Mouse (Mus musculus): ENCODE data around the gene Pla2g6.
A peak's percentile ranks its signal among the peaks of the same experiment; 100 is the strongest.

Pla2g6 gene

GRCm38 (mm10) chr15:79328058-79328938 lies at the start of gene Pla2g6:
Gene Pla2g6, minus strand, starts transcription at chr15:79328390.
- peak; percentile 97 for DNase-seq (ENCODE audit: low read depth, low spot score)

- DNase-seq (ENCODE audit: low read depth, low spot score), result no peak
Measured at GRCm38 (mm10) chr15:79377681-79378080, 49.5 kb upstream of the Pla2g6 start.

DNA sequence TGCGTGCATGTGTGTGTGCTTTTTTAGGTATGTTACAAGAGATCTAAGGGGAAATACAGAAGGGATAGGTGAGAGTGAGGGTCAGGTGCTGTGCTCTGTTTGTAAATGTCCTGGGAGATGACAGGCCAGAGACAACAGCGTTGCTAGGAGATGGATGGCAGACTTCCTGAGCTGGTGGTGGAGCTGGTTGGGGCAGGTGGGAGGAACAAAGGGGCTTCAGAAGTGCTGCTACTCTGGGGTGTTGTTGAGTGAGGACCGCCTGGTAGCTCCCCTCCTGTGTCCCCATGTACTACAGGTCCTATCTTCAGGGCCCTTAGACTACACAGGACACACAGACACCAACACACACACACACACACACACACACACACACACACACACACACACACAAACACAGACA lies 46.6 kb upstream of the Pla2g6 start:
- no peak for DNase-seq (ENCODE audit: low read depth, low spot score)

- no peak for DNase-seq (ENCODE audit: low read depth, low spot score)
Measured at GRCm38 (mm10) chr15:79370281-79370843, 42.2 kb upstream of the Pla2g6 start.

GRCm38 (mm10) chr15:79369452-79370280 lies 41.5 kb upstream of the Pla2g6 start:
- DNase-seq (ENCODE audit: low read depth, low spot score), result no peak

- no peak for DNase-seq (ENCODE audit: low read depth, low spot score)
Measured at GRCm38 (mm10) chr15:79368861-79369440, 40.8 kb upstream of the Pla2g6 start.

DNA sequence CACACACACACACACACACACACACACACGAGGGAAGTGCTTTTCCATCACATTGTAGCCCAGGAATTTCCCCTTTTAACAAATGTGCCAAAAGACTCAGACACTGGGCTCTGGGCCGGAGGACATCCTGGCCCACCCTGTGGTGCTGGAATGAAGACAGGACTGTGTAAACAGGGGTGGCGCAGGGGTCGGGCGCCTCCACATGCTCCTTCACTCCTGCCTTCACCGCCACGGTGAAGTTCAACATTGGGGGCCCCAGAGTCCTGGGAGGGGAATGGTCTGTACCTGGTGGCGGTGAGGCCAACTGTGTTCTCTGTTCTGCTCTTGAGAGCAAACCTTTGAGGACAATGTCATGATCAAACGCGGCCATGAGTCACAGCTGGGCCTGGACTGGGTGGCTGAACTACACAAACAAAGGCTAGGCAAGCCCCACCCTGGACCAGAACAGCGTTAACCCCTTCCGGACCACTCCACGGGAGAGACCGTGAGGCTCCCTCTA lies 40.2 kb upstream of the Pla2g6 start:
- no peak for DNase-seq (ENCODE audit: low read depth, low spot score)

GRCm38 (mm10) chr15:79366402-79366801 lies 38.2 kb upstream of the Pla2g6 start:
- DNase-seq (ENCODE audit: low read depth, low spot score), result no peak

DNA sequence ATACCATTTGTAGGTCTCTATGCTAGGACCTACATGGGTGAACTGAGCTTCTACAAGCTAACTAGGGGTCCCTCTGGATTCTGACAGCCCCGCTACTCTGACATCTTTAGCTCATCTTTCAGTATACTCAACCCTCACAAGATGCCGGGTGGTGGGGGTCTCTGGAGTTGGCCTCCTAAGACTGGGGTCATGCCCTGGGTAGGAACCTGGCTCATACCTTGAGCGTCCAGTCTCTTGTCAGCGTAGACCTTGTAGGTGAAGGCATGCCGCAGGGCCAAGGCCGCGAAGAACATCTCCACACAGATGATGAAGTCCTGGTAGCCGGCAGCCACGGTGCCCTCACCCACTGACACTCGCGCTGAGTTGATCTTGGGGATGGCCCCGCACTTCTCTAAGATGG lies 36.9 kb upstream of the Pla2g6 start:
- no peak for DNase-seq (ENCODE audit: low read depth, low spot score)

DNA sequence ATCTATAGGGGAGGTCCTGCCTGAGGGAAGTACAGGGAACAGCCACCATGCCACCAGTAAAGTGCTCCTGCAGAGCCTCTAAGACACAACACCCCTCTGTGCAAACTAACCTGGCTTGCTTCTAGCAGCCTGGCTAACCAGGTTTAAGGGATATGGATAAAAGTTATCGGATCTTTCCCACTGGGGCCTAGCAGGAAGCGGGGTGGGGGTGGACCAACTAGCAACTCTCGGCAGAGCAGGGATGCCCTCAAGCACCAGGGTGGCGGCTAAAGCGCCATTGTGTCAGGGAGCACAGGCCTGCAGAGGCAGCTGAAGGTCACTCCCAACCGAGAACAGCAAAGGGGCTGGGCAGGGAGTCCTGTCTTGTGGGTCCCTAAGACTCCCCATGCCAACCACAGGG lies 35.9 kb upstream of the Pla2g6 start:
- no peak for DNase-seq (ENCODE audit: low read depth, low spot score)

- DNase-seq (ENCODE audit: low read depth, low spot score), result no peak
Measured at GRCm38 (mm10) chr15:79361023-79361422, 32.8 kb upstream of the Pla2g6 start.

GRCm38 (mm10) chr15:79360371-79360770 lies 32.2 kb upstream of the Pla2g6 start:
- no peak for DNase-seq (ENCODE audit: low read depth, low spot score)

- DNase-seq (ENCODE audit: low read depth, low spot score), result no peak
Measured at GRCm38 (mm10) chr15:79359954-79360353, 31.8 kb upstream of the Pla2g6 start.

- no peak for DNase-seq (ENCODE audit: low read depth, low spot score)
Measured at GRCm38 (mm10) chr15:79357974-79358690, 29.9 kb upstream of the Pla2g6 start.

DNA sequence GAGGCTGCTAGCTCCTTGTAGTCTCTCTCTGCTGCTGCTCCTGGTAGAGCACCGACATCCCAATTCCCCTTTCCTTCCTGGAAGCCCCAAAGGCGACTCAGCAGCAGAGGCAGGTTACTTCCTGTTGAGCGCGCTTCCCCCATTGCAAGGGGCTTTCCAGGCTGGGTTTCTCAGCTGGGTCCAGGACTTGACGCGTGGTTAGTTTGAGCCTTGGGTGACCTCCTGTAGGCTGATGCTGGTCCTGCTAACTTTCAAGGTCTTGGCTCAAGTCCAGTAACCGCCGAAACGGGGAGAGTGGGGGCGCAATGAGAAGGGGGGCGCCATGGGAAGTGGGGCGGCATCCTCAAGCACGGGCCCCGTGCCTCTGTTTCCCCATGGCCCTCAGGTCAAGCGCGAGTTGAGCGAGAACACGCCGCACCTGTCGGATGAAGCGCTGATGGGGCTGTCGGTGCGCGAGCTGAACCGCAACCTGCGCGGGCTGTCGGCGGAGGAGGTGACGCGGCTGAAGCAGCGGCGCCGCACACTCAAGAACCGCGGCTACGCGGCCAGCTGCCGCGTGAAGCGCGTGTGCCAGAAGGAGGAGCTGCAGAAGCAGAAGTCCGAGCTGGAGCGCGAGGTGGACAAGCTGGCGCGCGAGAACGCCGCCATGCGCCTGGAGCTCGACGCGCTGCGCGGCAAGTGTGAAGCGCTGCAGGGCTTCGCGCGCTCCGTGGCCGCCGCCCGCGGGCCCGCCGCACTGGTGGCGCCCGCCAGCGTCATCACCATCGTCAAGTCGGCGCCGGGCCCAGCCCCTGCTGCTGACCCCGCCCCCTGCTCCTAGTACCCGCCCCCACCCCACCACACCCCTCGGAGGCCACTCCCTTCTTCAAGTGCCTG lies 29.1 kb upstream of the Pla2g6 start:
- DNase-seq (ENCODE audit: low read depth, low spot score), result no peak

DNA sequence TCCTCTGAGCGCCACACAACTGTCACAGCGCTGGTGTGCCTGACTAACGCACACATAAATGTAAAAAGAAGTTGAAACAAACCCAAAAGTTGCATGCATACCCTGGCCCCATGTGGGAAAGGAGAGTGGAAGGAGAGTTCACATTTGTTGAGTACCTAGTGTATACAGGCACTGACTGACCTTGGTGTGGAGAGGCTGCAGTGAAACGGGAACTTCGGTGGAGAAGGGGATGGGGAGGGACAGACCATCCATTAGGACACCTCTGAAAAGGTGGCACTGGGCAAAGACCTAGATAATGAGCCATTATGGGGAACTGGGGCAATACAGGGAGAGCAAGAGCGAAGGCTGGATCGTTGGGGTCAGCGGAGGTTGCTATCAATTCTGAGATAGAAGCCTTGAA lies 28.3 kb upstream of the Pla2g6 start:
- DNase-seq (ENCODE audit: low read depth, low spot score), result no peak

DNA sequence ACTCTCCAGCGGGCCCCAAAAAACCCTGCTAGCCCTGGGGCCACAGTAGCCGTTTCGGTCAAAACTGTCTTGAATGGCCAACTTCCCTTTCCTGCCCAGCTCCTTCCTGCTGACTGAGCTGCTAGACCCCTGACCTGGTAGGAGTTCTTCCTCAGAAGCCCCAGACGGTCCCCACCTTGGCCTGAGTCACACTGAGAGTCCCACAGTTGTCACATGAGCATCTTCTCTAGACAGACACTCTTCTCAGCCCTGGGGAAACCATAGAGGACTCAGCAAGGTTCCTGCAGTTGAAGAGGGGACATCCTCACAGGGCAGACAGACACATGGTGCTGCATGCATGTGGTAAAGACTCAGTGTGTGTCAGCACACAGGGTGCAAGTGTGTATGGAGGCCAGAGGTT lies 26.4 kb upstream of the Pla2g6 start:
- DNase-seq (ENCODE audit: low read depth, low spot score), result no peak

DNA sequence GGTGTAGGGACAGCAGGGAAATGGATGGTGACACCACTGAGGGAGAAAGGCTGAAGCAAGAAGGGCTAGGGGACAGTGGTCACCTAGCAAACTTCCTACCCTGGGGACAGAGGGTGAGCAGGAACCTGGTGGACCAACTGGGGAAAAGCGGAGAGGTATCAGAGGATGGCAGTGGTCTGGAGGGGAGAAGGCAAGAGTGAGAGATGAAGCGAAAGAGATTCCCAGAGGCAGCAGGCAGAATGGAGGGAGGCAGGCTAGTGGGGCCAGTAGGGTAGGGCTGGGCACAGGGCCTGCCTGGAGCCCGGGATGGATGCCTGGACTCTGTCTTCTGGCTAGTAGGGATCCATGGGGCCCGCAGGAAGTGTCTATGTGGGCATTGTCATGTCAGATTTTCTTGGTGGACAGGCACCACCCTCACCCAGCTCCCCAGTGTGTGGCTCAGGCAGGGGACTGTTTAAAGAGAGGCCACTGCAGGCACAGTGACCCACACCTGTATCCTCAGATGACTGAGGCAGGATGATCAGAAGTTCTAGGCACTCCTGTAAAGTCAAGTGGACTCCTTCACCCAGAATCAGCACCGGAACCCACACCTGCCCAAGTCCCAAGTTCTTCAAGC lies 25.6 kb upstream of the Pla2g6 start:
- DNase-seq (ENCODE audit: low read depth, low spot score), result no peak

DNA sequence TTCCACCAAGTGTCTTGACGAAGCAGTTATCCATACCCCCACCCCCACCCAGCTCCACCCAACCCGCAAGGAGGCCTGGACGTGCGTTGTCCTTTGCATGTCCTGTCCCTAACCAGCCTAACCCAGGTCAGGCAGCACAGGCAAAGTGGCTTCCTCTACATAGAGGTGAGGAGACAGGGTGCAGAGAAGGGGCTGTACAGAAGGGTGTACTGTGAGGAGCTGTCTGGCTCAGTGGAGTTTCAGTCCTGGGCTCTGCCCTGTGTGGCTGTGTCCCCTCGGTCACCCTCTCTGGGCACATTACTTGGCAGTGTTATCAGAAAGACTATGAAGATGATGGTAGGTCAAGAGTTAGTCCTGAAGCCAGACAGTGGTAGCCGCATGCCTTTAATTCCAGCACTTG lies 24.3 kb upstream of the Pla2g6 start:
- DNase-seq (ENCODE audit: low read depth, low spot score), result no peak

DNA sequence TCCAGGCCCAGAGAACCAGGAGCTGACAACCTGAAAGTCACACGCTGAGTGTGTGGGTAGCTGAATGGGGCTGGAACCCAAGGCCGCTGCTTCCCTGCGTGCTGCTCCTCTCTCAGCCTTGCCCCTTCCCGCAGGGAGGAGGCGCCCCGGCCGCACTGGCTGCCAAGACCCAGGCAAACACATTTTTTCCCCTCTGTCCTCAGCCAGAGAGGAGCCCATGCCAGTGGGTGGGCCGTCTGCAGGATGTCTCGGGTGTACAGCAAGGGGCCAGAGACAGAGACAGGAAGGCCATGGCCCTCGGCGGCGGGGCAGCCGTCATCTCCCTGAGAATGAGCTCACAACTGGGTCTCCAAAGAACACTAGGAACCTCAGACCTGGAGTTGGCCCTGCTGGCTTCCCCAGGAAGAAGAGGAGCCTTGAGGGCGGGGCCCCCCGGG lies 23.2 kb upstream of the Pla2g6 start:
- no peak for DNase-seq (ENCODE audit: low read depth, low spot score)

All from c-Kit-negative CD71-positive TER-119-positive erythroid progenitor cells, embryonic 14.5 days (primary cell).